Mouse (Mus musculus): ENCODE results near the gene Ptpn7. TPM values are rescaled to one million over a fixed set of nuclear protein-coding genes. Genes with fewer than 3 reads are reported as not detected.

The Ptpn7 gene
- polyA plus RNA-seq, 1 experiment from 2014 or later: 0.62 TPM

DNA sequence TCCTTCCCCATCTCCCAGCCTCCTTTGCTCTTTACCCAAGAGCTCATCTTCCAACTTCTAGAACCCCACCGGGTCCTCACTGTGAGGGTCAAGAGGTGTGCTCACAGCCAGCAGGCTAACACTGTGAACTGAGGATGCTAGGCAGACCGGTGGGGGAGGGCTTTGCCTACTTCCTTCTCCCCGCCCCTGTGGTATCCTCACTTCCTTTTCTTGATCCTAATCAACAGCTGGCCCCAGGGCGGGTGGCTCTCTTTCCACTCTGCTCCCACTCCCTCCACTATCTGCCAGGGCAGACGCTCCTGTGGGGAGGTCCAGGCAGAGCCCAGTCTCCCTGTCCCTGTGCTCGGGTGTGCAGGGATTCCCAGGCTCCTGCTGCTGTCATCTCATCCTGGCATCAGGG lies 1.5 kb upstream of the Ptpn7 start:
- no peak overlapping the region for H3K27ac ChIP-seq (replicated peaks; ENCODE audit: low read depth, low read length)
- H3K9me3 ChIP-seq (ENCODE audit: control insufficient read depth, low read length): no peaks in the 10 kb centered on the region
- no peaks in the 10 kb centered on the region for H3K4me1 ChIP-seq (ENCODE audit: control insufficient read depth, insufficient read depth, low read length)
- H3K27me3 ChIP-seq (ENCODE audit: control insufficient read depth, insufficient read depth, low read length): no peaks in the 10 kb centered on the region
- H3K9ac ChIP-seq (replicated peaks; ENCODE audit: low read length): no peak overlapping the region
- no peak overlapping the region for H3K4me3 ChIP-seq (replicated peaks; ENCODE audit: low read depth, low read length)
- no peak for ATAC-seq (ENCODE audit: low FRiP score, low TSS enrichment)
- DNase-seq: no peak
- no peaks in the 10 kb centered on the region for H3K36me3 ChIP-seq (ENCODE audit: control insufficient read depth, insufficient read depth, low read length)
- 57% methylated on average over 6 of the region's 6 CpGs for WGBS
- no peak overlapping the region for H3K4me2 ChIP-seq (ENCODE audit: low read length)

DNA sequence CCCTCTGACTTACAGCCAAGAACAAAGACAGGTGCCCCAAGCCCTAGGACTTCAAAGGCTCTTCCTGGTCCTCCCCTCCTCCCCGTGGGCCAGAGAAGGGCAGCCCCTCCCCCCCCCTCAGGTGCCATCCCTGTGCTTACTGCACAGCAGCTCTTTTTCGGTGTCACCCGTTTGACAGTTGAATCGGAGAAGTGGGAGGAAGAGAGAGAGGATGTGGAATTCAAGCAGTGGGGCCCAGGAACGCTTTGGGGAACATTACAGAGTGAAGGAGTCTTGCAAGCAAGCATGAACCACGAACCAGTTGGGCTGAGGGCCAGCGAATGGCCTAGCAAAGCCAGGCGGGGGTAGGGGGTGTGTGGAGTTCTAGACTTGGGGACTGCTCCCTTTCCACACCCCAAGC lies 940 bp upstream of the Ptpn7 start:
- Histone ChIP-seq H3K9ac (replicated peaks; ENCODE audit: low read length) (no peak overlapping the region), H3K36me3 (ENCODE audit: control insufficient read depth, insufficient read depth, low read length) (no peaks in the 10 kb centered on the region), H3K4me3 (replicated peaks; ENCODE audit: low read depth, low read length) (no peak overlapping the region), H3K27ac (replicated peaks; ENCODE audit: low read depth, low read length) (no peak overlapping the region), H3K4me2 (ENCODE audit: low read length) (no peak overlapping the region), H3K27me3 (ENCODE audit: control insufficient read depth, insufficient read depth, low read length) (no peaks in the 10 kb centered on the region), H3K9me3 (ENCODE audit: control insufficient read depth, low read length) (no peaks in the 10 kb centered on the region), H3K4me1 (ENCODE audit: control insufficient read depth, insufficient read depth, low read length) (no peaks in the 10 kb centered on the region)
- ATAC-seq (ENCODE audit: low FRiP score, low TSS enrichment) (no peak), DNase-seq (no peak)
- 71% methylated on average over 8 of the region's 8 CpGs for WGBS

DNA sequence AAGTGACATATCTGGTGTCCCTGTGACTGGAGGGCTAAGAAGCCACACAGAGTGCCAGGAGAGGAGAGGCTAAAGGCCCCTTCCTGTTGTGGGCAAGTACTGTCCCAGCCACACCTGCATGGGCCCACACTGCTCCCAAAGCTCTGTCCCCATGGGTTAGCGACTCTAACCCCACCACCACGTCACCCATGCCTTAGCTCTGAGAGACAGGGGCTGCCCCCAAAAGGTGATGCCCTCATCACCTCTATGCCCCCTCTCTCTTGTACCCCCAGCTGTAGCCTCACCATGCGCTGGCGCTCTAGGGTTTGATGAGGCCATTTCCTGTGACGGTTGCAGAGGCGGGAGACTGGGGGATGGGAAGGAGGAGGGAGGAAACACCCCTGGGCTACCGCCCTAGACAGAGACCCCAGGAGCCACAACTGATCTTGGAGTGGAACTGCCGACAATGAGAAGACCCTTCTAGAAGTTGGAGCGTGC lies 431 bp downstream of the Ptpn7 start:
- Histone ChIP-seq H3K27me3 (ENCODE audit: control insufficient read depth, insufficient read depth, low read length) (no peaks in the 10 kb centered on the region), H3K4me2 (ENCODE audit: low read length) (no peak overlapping the region), H3K4me3 (replicated peaks; ENCODE audit: low read depth, low read length) (no peak overlapping the region), H3K27ac (replicated peaks; ENCODE audit: low read depth, low read length) (no peak overlapping the region), H3K9ac (replicated peaks; ENCODE audit: low read length) (no peak overlapping the region), H3K4me1 (ENCODE audit: control insufficient read depth, insufficient read depth, low read length) (no peaks in the 10 kb centered on the region), H3K36me3 (ENCODE audit: control insufficient read depth, insufficient read depth, low read length) (no peaks in the 10 kb centered on the region), H3K9me3 (ENCODE audit: control insufficient read depth, low read length) (no peaks in the 10 kb centered on the region)
- no peak for DNase-seq
- WGBS: 93% methylated on average over 9 of the region's 9 CpGs
- ATAC-seq (ENCODE audit: low FRiP score, low TSS enrichment): no peak

DNA sequence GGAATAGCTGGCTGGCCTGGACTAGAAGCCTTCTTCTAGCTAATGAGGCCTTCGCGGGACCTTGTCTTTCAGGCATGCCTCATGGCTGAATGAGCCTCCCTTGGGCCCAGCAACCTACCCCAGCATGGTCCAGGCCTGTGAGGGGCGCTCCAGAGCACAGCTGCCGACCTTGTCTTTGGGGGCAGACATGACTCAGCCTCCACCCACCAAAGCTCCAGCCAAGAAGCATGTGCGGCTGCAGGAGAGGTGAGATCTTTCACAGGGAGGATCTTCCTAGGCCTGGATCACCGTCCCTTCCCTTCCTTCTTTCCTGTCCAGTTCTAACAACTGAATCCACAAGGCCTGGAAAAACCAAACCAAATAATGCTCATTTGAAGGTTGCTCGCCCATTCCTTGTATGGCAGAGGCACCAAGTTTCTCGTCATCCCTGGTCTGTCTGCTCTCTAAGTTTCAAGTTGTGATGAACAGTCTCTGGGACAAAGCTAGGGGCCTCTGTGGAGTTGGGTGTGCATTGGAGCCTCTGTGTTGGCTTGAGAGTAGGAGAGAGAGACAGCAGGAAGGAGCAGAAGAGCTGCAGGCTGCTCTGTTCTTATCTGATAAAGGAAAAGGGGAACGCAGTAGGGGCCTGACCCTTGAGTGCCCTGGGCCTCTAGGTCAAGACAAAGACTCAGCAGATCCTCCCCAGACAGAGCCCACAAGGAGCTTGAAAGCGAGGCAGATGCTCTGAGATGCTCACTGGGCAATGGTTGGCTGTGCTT lies 1.4 kb downstream of the Ptpn7 start:
- no peak for ATAC-seq (ENCODE audit: low FRiP score, low TSS enrichment)
- no peak for DNase-seq
- Histone ChIP-seq H3K9me3 (ENCODE audit: control insufficient read depth, low read length) (no peaks in the 10 kb centered on the region), H3K4me3 (replicated peaks; ENCODE audit: low read depth, low read length) (no peak overlapping the region), H3K9ac (replicated peaks; ENCODE audit: low read length) (no peak overlapping the region), H3K27ac (replicated peaks; ENCODE audit: low read depth, low read length) (no peak overlapping the region), H3K4me2 (ENCODE audit: low read length) (no peak overlapping the region), H3K36me3 (ENCODE audit: control insufficient read depth, insufficient read depth, low read length) (no peaks in the 10 kb centered on the region), H3K27me3 (ENCODE audit: control insufficient read depth, insufficient read depth, low read length) (no peaks in the 10 kb centered on the region), H3K4me1 (ENCODE audit: control insufficient read depth, insufficient read depth, low read length) (no peaks in the 10 kb centered on the region)
- WGBS: 87% methylated on average over 10 of the region's 10 CpGs

DNA sequence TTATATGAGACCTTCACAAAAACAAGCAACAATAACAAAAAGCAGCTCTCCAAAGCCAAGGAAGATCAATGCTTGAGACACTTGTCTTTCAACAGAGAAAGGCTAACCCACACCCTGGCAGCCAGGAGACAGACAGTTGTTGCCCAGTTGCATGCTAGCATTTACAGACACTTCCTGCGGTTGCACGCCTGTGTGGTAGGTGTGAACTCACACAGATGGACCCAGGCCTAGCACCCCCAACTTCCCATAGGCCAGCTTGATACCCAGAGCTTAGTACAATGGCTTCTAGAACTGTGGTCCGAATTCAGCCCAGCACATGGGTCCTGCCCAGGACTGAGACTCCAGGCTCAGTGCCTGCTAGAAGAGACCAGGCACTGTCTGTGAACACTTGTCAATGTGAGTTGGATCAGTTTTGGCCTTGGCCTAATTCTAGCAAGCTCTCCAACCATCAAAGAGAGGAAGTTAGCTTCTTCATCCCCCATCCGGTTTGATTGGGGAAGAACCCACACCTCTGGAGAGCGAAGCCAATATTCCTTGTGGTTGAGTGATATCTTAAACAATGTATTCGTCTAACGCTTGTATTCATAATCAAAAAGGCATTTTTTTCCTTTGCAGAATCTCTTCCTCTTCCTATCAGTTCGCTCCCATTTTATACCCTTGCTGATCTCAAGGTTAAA lies 2.7 kb downstream of the Ptpn7 start:
- no peaks in the 10 kb centered on the region for H3K36me3 ChIP-seq (ENCODE audit: control insufficient read depth, insufficient read depth, low read length)
- H3K4me1 ChIP-seq (ENCODE audit: control insufficient read depth, insufficient read depth, low read length): no peaks in the 10 kb centered on the region
- no peak overlapping the region for H3K27ac ChIP-seq (replicated peaks; ENCODE audit: low read depth, low read length)
- 92% methylated on average over 8 of the region's 8 CpGs for WGBS
- DNase-seq (no peak), ATAC-seq (ENCODE audit: low FRiP score, low TSS enrichment) (no peak)
- no peak overlapping the region for H3K9ac ChIP-seq (replicated peaks; ENCODE audit: low read length)
- H3K9me3 ChIP-seq (ENCODE audit: control insufficient read depth, low read length): no peaks in the 10 kb centered on the region
- no peak overlapping the region for H3K4me3 ChIP-seq (replicated peaks; ENCODE audit: low read depth, low read length)
- no peak overlapping the region for H3K4me2 ChIP-seq (ENCODE audit: low read length)
- H3K27me3 ChIP-seq (ENCODE audit: control insufficient read depth, insufficient read depth, low read length): no peaks in the 10 kb centered on the region

DNA sequence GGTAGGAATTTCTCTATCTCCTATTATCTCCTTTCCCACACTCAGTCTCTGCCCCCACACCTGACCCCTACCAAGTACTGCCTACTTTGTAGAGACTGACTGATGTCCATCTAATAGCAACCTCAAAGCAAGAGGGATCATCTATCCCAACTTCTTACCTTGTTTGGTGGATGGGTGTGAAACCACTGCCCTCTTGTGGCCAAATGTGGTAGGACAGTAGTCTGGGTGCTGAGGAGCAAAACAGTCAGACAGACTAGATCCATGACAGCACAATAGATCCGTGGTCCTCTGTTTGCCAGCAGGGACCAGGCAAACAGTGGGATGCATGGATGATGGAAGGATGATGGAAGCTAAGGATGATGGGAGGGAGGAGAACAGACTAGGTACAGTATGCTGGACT lies 4.0 kb downstream of the Ptpn7 start:
- Histone ChIP-seq H3K27ac (replicated peaks; ENCODE audit: low read depth, low read length) (no peak overlapping the region), H3K27me3 (ENCODE audit: control insufficient read depth, insufficient read depth, low read length) (no peaks in the 10 kb centered on the region), H3K9ac (replicated peaks; ENCODE audit: low read length) (no peak overlapping the region), H3K4me2 (ENCODE audit: low read length) (no peak overlapping the region), H3K9me3 (ENCODE audit: control insufficient read depth, low read length) (no peaks in the 10 kb centered on the region), H3K36me3 (ENCODE audit: control insufficient read depth, insufficient read depth, low read length) (no peaks in the 10 kb centered on the region), H3K4me3 (replicated peaks; ENCODE audit: low read depth, low read length) (no peak overlapping the region), H3K4me1 (ENCODE audit: control insufficient read depth, insufficient read depth, low read length) (no peaks in the 10 kb centered on the region)
- peak; percentile 88 for DNase-seq
- ATAC-seq (ENCODE audit: low FRiP score, low TSS enrichment): no peak; the same call in 1 of the 2 replicates
- 6% methylated on average over 1 of the region's 1 CpGs for WGBS

DNA sequence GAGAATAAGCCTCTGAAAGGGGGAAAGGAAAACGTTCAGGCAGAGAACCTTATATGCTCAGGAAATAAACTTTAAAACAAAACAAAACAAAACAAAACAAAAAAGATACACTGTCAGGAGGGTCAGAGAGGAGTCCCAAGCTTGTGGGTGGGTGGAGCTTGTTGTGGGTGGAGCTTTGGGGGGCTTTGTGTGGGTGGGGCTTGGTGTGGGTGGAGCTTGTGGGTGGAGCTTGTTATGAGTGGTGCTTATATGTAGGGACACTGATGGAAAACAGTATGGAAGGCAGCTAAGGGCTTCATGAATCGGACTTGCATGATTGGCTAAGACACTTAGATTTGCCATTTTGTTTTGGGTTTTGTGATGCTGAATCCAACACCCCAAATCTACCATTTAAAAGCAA lies 7.4 kb downstream of the Ptpn7 start:
- no peak for DNase-seq
- Histone ChIP-seq H3K4me3 (replicated peaks; ENCODE audit: low read depth, low read length) (no peak overlapping the region), H3K9ac (replicated peaks; ENCODE audit: low read length) (no peak overlapping the region), H3K36me3 (ENCODE audit: control insufficient read depth, insufficient read depth, low read length) (no peaks in the 10 kb centered on the region), H3K27ac (replicated peaks; ENCODE audit: low read depth, low read length) (no peak overlapping the region), H3K4me1 (ENCODE audit: control insufficient read depth, insufficient read depth, low read length) (no peaks in the 10 kb centered on the region), H3K4me2 (ENCODE audit: low read length) (no peak overlapping the region), H3K9me3 (ENCODE audit: control insufficient read depth, low read length) (no peaks in the 10 kb centered on the region), H3K27me3 (ENCODE audit: control insufficient read depth, insufficient read depth, low read length) (no peaks in the 10 kb centered on the region)
- WGBS: 82% methylated on average over 2 of the region's 2 CpGs
- ATAC-seq (ENCODE audit: low FRiP score, low TSS enrichment): no peak

DNA sequence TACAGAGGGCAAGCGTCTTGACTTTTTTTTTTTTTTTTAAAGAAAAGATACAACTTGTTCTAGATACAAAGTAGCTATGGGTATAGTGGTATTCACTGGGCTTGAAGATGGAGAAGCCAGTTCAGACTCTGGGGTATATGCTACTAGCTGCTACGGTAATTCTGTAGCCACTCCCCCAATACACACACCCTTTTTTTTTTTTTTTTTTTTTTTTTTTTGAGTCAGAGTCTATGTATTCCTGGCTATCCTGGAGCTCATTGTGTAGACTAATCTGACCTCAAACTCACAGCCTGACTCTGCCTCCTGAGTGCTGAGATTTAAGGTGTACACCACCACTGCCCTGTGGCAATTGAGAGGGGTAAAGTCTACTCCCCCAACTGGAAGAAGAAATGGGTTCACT lies 10.0 kb downstream of the Ptpn7 start:
- Histone ChIP-seq H3K4me2 (ENCODE audit: low read length) (no peak overlapping the region), H3K27ac (replicated peaks; ENCODE audit: low read depth, low read length) (no peak overlapping the region), H3K27me3 (ENCODE audit: control insufficient read depth, insufficient read depth, low read length) (no peaks in the 10 kb centered on the region), H3K9me3 (ENCODE audit: control insufficient read depth, low read length) (no peaks in the 10 kb centered on the region), H3K36me3 (ENCODE audit: control insufficient read depth, insufficient read depth, low read length) (no peaks in the 10 kb centered on the region), H3K9ac (replicated peaks; ENCODE audit: low read length) (no peak overlapping the region), H3K4me1 (ENCODE audit: control insufficient read depth, insufficient read depth, low read length) (no peaks in the 10 kb centered on the region), H3K4me3 (replicated peaks; ENCODE audit: low read depth, low read length) (no peak overlapping the region)
- ATAC-seq (ENCODE audit: low FRiP score, low TSS enrichment) (no peak), DNase-seq (no peak)
- WGBS: 86% methylated on average over 2 of the region's 2 CpGs

DNA sequence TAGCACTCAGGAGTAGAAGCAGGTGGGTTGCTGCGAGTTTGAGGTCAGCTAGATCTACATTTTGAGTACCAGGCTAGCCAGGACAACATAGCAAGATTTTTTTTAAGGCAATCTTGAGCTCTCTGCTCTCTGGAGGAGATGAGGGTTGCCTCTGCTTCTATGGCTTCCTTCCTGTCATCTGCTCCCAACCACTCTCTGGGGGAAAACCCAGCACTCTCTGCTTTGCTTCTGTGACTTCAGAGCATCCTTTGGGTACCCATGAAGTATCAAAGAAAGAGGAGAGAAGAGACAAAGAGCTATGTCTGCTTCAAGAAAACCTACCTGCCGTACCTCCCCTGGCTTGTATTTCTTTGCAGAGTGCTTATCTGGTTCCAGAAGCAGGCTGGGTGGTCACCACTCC lies 11.4 kb downstream of the Ptpn7 start:
- no peak for DNase-seq
- Histone ChIP-seq H3K9me3 (ENCODE audit: control insufficient read depth, low read length) (no peaks in the 10 kb centered on the region), H3K36me3 (ENCODE audit: control insufficient read depth, insufficient read depth, low read length) (no peaks in the 10 kb centered on the region), H3K27me3 (ENCODE audit: control insufficient read depth, insufficient read depth, low read length) (no peaks in the 10 kb centered on the region), H3K4me3 (replicated peaks; ENCODE audit: low read depth, low read length) (no peak overlapping the region), H3K9ac (replicated peaks; ENCODE audit: low read length) (no peak overlapping the region), H3K4me2 (ENCODE audit: low read length) (no peak overlapping the region), H3K27ac (replicated peaks; ENCODE audit: low read depth, low read length) (no peak overlapping the region), H3K4me1 (ENCODE audit: control insufficient read depth, insufficient read depth, low read length) (peaks cover 9% of the 10 kb centered on the region)
- no peak for ATAC-seq (ENCODE audit: low FRiP score, low TSS enrichment)
- 85% methylated on average over 2 of the region's 2 CpGs for WGBS
